Mouse (Mus musculus) heart, adult 2 months (tissue): ENCODE results near the gene Abcg4. TPM values are rescaled to one million over a fixed set of nuclear protein-coding genes. Genes with fewer than 3 reads are reported as not detected.

ENCODE experiments used
- DNase-seq, 2 experiments: peaks; one replicate each; pipeline ENCODE4 v3.0.0; 2021
- H3K27ac ChIP-seq: fragments of 200-600 bp; 2 replicates; pipeline ENCODE4 v1.8.1; 2022
- H3K27me3 ChIP-seq: fragments of 200-500 bp; 2 replicates; pipeline ENCODE4 v1.6.1; 2012; ENCODE audit warnings: mild to moderate bottlenecking, low read length, inconsistent platforms, mixed read lengths; ENCODE audit not compliant: control insufficient read depth, insufficient read depth
- H3K36me3 ChIP-seq: fragments of 200-500 bp; 2 replicates; pipeline ENCODE4 v1.6.1; 2012; ENCODE audit warnings: low read length, inconsistent platforms; ENCODE audit not compliant: control insufficient read depth, insufficient read depth
- H3K4me1 ChIP-seq: fragments of 200-500 bp; 2 replicates; pipeline ENCODE4 v1.6.1; 2011; ENCODE audit warnings: low read length; ENCODE audit not compliant: control insufficient read depth, insufficient read depth
- H3K4me3 ChIP-seq: fragments of 200-600 bp; 2 replicates; pipeline ENCODE4 v1.8.1; 2022
- H3K79me2 ChIP-seq: fragments of 200-500 bp; replicated peaks from 2 replicates; pipeline ENCODE4 v1.6.1; 2012; ENCODE audit warnings: mild to moderate bottlenecking, inconsistent platforms, low read length, moderate library complexity, mixed read lengths; ENCODE audit not compliant: control insufficient read depth, insufficient read depth
- H3K9ac ChIP-seq: fragments of 200-500 bp; 2 replicates; pipeline ENCODE4 v1.6.1; 2012; ENCODE audit warnings: low read depth, mild to moderate bottlenecking, control low read depth, inconsistent platforms, low read length, mixed read lengths
- CTCF ChIP-seq: fragments of 200-600 bp; IDR thresholded peaks from 2 replicates; pipeline ENCODE4 v1.8.1; 2022; ENCODE audit warnings: antibody characterized with exemption, mild to moderate bottlenecking, moderate library complexity
- EP300 ChIP-seq: fragments of 200-500 bp; IDR thresholded peaks from 2 replicates; pipeline ENCODE4 v1.6.1; 2011; ENCODE audit warnings: low read depth, low read length, control low read depth; ENCODE audit not compliant: insufficient read depth
- POLR2A ChIP-seq: fragments of 200-500 bp; IDR thresholded peaks from 2 replicates; pipeline ENCODE4 v1.6.1; 2011; ENCODE audit warnings: mild to moderate bottlenecking, low read depth, low read length, control low read depth; ENCODE audit not compliant: insufficient read depth
- WGBS: fragments of 180-500 bp; shearing (Covaris S2); methylation state at CpG from one replicate; pipeline ENCODE4 v1.1.7; 2018; 5-methylcytosine and 5-hydroxymethylcytosine counted together
- intact Hi-C: fragments of 180-260 bp; cut with DNase I; formaldehyde crosslinking; loops from one replicate; pipeline ENCODE4 v1.15.1; 2025
- polyA plus RNA-seq: library from polyadenylated mRNA; depleted of rRNA; stranded (reverse); fragments of >200 nt; gene quantifications from 2 replicates; pipeline ENCODE4 v1.2.3, GENCODE M21; 2012
- total RNA-seq, 2 experiments: library from RNA; stranded (reverse); gene quantifications; 2 replicates each; pipeline ENCODE4 v1.2.3; 2021

Abcg4 gene
- total and polyA plus RNA-seq, 3 experiments = 0.42 to 2.1 (median 0.75) TPM

GRCm38 (mm10) chr9:44236601-44237000 is 51.8 kb downstream of the Abcg4 start:
- H3K4me1 ChIP-seq = peaks cover 4% of the 10 kb centered on the region
- peaks cover 4% of the 10 kb centered on the region; the same call in 1 of the 2 replicates for H3K79me2 ChIP-seq
- no peaks in the 10 kb centered on the region for H3K27me3 ChIP-seq
- H3K36me3 ChIP-seq = no peaks in the 10 kb centered on the region; the same call in 1 of the 2 replicates
- WGBS = 76% methylated on average over 4 of the region's 4 CpGs
- DNase-seq = no peak
- H3K9ac ChIP-seq = no peak overlapping the region
- no peak overlapping the region for H3K4me3 ChIP-seq
- H3K27ac ChIP-seq = no peak overlapping the region
- TF ChIP-seq CTCF = no peak
- TF ChIP-seq EP300 = no peak
- no peak for TF ChIP-seq POLR2A
- intact Hi-C loops = loop anchor here (10.0 kb wide), 1 partner anchor 252 kb away; no protein-coding TSS in a partner anchor

DNA sequence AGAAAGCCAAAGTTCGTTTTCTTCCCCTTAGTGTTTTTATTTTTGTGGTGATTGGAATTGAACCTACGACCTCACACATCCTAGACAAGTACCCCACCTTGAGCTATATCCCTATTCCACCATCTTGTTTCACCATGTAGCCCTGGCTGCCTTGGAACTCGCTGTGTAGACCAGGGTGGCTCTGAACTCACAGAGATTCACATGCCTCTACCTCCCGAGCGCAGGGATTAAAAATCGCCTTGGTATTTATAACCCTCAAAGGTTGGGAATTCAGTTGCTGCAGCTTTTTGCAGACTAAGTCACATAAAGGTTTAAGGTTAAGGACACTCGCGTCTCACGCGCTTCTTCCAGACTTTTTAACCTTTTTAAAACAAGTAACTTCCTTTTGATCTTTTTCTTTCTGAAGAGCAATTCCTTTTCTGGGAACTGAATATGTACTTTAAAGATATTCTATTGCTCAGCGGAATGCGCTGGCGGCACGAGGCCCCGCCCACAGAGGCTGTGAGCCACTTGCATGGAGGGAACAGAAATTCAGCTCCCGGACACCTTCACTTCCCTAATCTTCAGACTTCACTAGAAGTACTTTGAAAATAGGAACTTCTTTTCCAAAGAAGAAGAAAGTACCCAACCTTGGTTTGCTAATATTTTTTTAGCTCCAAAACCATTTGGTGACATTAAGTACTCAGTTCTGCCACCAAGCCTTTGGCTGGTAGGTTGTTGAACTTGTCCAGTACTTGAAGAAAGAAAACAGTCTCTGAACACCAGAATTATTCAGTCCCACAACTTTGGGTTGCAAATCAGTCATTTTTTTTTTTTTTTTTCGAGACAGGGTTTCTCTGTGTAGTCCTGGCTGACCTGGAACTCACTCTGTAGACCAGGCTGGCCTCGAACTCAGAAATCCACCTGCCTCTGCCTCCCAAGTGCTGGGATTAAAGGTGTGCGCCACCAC is 53.7 kb downstream of the Abcg4 start:
- Histone ChIP-seq H3K4me3 (peak overlapping the region; percentile 42), H3K27ac (peak overlapping the region; percentile 79), H3K79me2 (peaks cover 4% of the 10 kb centered on the region; the same call in 1 of the 2 replicates), H3K9ac (peak overlapping the region; percentile 45), H3K36me3 (no peaks in the 10 kb centered on the region; the same call in 1 of the 2 replicates), H3K27me3 (no peaks in the 10 kb centered on the region), H3K4me1 (peaks cover 8% of the 10 kb centered on the region)
- TF ChIP-seq EP300 = no peak
- no peak for TF ChIP-seq CTCF
- no peak for TF ChIP-seq POLR2A
- peak; percentile 68 to 81 for DNase-seq
- intact Hi-C loops = loop anchor here (1.0 to 10.0 kb wide), 3 partner anchors 52 to 250 kb away; no protein-coding TSS in a partner anchor
- WGBS = 19% methylated on average over 19 of the region's 19 CpGs

- Histone ChIP-seq H3K9ac (peak within 1 kb of the TSS; percentile 98), H3K4me3 (peak within 1 kb of the TSS; percentile 96), H3K79me2 (peaks cover 6% of the 10 kb centered on the region), H3K27ac (peak within 1 kb of the TSS; percentile 96), H3K36me3 (peaks cover 2% of the 10 kb centered on the region), H3K4me1 (peaks cover 8% of the 10 kb centered on the region), H3K27me3 (no peaks in the 10 kb centered on the region)
- TF ChIP-seq EP300 (peak; percentile 81), POLR2A (peak; percentile 86), CTCF (peak; percentile 97)
- WGBS = 2% methylated on average over 75 of the region's 76 CpGs
- DNase-seq = peak; percentile 98 to 99
- intact Hi-C loops = loop anchor here (1.0 to 10.0 kb wide), 4 partner anchors 51 to 249 kb away; no protein-coding TSS in a partner anchor
These were observed 54.5 kb downstream of the Abcg4 start, which contains the start of gene Cbl for GRCm38 (mm10) chr9:44233802-44234478. TSS of gene Cbl (minus strand) at chr9:44234049.

GRCm38 (mm10) chr9:44233021-44233801 is 55.2 kb downstream of the Abcg4 start:
- peaks cover 8% of the 10 kb centered on the region for H3K4me1 ChIP-seq
- under 1% methylated on average over 40 of the region's 40 CpGs for WGBS
- peak overlapping the region; percentile 98 for H3K9ac ChIP-seq
- H3K79me2 ChIP-seq = peaks cover 7% of the 10 kb centered on the region
- H3K27me3 ChIP-seq = no peaks in the 10 kb centered on the region
- H3K27ac ChIP-seq = peak overlapping the region; percentile 96
- peaks cover 5% of the 10 kb centered on the region for H3K36me3 ChIP-seq
- H3K4me3 ChIP-seq = peak overlapping the region; percentile 96
- peak; percentile 35 to 36 for DNase-seq
- intact Hi-C loops = loop anchor here (2.0 to 10.0 kb wide), 2 partner anchors 62 to 248 kb away; no protein-coding TSS in a partner anchor
- TF ChIP-seq CTCF (no peak), EP300 (no peak)

DNA sequence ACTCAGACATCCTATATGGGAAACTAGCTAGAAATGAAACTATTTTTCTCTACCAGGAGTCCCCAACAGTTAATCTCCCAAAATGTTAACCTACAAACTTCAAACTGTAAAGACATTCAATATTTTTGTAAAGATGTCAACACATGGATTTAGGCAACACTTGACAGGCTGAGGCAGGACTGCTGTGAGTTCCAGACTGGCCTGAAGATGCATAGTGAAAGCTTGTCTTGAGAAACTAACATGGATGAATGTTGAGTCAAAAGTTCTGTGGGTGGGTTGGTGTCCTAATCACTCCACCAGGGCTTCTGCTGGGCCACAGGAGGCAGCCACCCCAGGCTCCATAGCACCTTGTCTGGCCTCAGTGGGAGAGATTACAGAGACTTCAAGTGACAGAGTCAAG is 56.8 kb downstream of the Abcg4 start:
- TF ChIP-seq EP300 (no peak), CTCF (no peak), POLR2A (no peak)
- Histone ChIP-seq H3K27ac (no peak overlapping the region), H3K79me2 (peaks cover 10% of the 10 kb centered on the region), H3K36me3 (peaks cover 8% of the 10 kb centered on the region), H3K9ac (no peak overlapping the region), H3K27me3 (no peaks in the 10 kb centered on the region), H3K4me1 (peaks cover 10% of the 10 kb centered on the region), H3K4me3 (no peak overlapping the region)
- intact Hi-C loops = loop anchor here (2.0 to 10.0 kb wide), 2 partner anchors 61 to 247 kb away; no protein-coding TSS in a partner anchor
- no peak for DNase-seq
